Mouse (Mus musculus): ENCODE results near the gene Vmn1r198.
"Not testable (repeated sequence)": the region's sequence is repeated elsewhere in the genome, so short reads cannot be mapped to it uniquely, and the experiment has no call there.

Vmn1r198 gene

DNA sequence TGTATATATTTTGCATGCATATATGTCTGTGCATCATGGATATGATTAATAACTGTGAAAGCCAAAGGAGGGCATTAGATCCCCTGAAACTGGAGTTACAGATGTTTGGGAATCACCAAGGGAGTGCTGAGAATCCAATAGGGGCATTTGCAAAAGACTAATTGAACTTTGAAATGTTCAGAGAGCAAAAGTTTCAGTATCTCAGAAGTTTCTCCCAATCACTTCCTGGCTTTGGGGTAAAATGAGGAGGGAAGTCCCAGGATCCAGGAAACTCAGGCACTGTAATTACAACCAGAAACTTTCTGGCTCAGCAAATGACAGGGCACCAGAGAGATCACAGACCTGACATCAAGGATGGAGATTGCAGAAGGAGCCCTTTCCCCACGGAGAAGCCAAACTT, at the start of gene Vmn1r198:
Gene Vmn1r198 (plus strand): TSS at position 301 of the 400 bp plus-strand sequence.
- DNase-seq = no peak

DNA sequence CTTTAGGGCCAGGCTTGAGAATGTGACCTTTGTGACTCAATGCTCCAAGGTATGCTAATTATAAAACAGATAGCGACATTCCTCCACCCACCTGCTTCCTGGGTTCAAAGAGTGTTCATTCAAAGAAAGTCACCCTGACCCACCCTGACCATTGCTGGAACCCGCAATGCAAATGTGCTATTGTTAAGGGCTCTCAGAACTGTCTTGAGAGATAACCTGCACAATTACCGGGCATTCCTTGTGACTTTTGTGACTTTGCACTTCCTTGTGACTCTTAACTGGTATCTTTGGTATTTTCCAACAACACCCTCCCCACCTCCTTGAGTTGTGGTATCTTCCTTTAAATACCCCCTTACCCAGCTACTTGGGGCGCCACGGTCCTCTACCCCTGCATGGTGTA, 42.1 kb upstream of the Vmn1r198 start:
- not testable (repeated sequence) for DNase-seq

DNA sequence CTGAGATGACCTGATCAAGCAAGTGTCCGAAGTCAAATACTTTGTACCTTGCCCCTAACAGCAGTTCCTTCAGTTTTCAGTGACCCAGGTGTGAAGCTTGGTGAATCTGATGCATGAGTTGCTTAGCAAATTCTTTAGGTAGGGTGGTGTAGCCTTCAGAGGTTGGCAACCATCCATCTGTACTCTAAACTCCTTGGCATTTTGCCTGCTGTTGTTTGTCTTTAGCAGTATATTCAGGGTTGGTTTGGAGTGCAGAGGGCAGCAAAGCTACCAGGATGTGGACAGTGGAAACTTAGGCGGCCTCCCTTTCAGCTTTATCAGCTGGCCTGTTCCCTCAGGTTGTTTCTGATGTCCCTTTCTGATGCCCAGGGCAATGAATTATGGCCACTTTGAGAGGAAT, 34.8 kb upstream of the Vmn1r198 start:
- no peak for DNase-seq

DNA sequence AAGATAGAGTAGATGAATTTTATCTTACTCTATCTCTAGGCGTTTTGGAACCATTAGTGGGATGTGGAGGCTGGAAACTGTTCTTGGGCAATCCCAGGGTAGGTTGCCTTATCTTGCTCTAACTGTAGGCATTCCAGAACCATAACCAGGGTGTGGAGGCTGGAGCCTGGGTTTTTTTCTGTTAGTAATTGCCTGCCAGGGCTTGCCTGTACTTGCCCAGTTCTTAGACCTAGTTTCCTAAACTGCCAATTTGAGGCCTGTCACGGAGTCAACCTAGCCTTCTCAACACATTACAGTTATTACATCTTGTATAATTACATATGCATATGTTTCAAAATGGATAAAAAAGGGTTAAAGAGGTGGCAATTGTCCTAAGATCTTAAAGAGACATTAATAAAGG, 32.8 kb upstream of the Vmn1r198 start:
- no peak for DNase-seq

DNA sequence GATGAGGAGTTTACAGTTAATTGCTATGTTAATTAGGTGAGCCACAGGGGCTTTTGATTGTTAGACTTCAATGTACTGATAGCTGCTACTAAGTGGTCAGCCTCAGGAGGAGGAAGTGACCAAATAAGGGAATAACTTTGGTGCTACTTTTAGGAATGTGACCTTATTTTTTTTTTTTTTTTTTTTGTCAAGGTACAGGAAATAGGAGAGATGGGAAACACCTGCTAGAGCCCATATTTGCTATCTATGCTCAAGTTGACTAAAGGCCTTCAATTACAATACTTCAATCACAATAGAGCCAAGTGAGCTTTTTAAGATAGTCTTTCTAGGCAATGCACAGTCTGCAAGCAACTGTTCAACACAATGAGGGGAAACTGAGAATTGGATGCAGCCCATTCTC, 30.1 kb upstream of the Vmn1r198 start:
- DNase-seq = no peak

DNA sequence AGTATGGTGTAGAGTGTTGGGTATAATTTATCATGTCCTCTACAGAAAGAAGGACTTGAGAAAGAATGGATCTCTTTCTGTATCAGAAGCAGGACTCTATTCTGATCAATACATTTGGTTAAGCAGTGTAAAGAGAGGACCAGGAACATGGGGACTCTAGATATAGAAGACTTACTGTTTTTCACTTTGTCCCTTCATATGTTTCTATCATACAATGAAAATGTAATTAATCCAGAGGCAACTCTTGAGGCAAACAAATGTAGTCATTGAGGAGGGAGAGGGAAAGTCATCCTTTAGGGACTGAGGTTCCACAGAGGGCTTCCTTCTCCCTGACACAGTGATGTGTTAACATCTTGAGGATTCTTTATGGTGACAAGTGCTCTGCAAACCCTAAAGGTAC, 25.9 kb upstream of the Vmn1r198 start, which contains the start of gene Vmn1r197:
Gene Vmn1r197 (plus strand): TSS at position 301 of the 400 bp plus-strand sequence.
- no peak for DNase-seq

DNA sequence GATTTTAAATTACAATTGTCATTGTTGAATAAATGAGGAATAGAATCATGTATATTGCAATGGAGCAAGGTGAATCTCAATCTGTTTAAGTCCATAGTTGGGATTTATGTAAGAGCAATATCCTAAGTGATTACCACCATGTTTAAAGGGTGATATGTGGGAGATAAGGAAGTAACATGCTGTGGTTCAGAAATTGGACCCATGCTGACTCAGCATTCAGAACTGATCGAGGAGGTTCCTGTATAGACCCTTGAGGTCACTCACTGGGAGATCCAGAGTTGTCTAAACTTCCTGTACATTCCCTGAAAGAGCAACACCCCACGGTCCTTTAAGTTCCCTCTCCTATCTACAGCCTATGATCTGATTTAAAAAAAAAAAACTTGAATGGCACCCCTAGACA, 16.9 kb upstream of the Vmn1r198 start:
- no peak for DNase-seq

DNA sequence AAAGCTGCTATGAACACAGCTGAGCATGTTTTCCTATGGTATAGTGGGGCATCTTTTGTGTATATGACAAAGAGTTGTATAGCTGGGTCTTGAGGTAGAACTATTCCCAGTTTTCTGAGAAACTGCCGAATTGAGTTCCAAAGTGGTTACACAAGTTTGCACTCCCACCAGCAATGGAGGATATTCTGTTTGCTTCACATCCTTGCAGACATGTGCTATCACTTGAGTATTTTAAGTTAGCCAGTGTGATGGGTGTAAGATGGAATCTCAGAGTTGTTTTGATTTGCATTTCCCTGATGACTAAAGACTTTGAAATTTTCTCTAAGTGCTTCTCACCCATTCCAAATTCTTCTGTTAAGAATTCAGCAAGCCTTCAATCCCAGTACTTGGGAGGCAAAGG, 14.6 kb upstream of the Vmn1r198 start:
- DNase-seq = no peak

DNA sequence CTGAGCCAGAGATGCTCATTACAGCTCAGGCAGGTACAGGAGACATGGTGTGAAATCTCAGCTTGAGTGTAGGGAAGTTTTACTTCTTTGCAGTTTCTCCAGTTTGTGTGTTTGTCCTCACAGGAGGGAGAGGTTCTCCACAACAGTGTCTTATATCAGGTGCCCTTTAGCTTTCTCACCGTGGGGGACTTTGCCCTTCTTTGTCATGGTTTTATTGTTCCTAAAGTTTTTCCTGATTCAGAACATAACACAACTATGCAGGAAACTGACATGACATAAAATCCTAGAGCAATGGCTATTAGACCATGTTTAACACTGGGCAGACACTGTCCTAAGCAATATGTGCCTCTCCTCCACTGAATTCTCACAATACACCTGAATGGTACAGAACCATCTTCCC, 649 bp downstream of the Vmn1r198 start:
- no peak for DNase-seq

DNA sequence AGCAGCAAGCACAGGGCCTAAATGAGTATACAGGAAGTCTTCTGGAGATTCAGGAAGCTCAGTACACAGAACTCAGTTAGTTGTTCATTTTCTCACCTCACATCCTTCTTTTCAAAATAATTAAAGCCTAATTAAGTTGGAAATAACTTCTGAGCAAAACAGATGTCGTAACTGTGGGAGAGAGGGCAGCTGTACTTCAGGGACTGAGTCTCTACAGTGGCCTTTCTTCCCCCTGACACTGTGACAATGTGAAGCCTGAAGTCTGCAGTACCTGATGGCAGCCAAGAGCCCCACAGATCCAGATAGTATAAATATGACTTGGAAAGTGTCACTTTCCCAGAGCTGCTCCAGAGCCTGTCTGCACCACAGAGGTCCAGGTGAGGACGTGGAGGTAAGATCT, 29.4 kb downstream of the Vmn1r198 start, which contains the start of gene Vmn1r199:
Gene Vmn1r199 (plus strand): TSS at position 301 of the 400 bp plus-strand sequence.
- no peak for DNase-seq

DNA sequence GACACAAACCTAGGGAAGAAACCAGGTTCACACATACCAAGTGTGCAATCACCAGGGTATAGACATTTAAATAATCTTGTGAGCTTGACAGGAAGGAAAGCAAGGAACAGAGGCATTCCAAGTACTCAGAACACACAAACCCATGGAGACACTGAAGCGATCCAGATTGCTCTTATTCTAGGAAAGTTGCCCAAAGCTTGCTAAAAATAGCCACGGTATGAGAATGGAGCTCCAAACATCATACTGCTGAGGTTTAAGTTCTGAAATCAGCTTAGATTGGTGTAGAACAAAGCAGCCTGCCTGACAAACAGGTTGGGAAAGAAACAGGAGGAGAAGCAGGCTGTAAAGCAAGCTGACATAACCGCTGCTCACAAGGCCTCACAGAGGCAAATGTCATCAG, 31.0 kb downstream of the Vmn1r198 start:
- not testable (repeated sequence) for DNase-seq

DNA sequence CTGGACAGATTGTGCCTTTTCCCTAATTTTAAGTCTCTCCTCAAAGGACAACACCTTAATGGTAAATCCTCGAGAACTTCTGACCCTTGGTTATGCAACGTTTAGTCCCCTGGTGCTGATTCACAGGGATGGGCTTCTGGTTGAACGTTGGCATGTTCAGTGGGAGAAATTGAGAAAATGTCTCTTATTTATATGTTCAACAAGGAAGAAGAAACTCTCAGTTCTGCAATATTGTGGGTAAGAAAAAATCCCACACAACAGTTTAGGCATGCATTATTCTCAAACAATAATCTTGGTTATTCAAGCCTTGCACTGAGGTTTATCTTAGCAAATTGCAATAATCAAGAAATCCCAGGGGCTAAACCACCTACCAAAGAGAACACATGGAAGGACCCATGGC, 33.2 kb downstream of the Vmn1r198 start:
- DNase-seq = no peak

DNA sequence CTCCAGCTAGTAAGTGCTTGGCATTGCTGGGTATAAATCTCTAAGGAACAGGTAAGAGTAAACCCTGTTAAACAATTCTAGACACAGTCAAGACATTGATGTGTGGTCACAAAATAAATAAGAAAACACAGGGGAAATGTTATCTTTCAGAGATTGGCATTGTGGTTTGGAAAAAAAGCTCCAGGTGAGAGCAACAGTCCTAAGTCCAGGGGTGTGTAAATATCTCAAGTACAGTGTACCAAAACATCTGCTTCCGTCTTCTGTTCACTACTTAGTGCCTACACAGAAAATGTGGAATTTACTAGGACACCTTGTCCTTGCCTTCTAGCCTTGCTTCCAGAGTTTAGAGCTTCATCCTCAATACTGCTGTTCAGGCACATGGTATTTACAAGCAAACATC, 36.9 kb downstream of the Vmn1r198 start:
- DNase-seq = no peak

DNA sequence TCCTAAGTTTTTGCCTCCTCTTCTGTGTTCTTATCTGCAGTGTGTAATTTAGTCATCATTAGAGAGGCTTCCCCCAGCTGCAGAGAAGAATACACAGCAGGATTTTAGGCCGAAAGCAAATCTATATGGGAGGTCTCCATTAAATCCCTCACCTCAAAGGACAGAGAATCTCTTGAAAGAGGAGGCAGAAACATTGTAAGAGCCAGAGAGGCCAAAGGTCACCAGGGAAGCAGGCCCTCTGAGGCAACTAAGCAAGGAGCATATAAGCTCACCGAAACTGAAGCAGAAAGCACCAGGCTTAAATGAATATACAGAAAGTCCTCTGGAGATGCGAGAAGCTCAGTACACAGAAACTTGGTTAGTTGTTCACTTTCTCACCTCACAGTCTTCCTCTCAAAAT, 39.9 kb downstream of the Vmn1r198 start, which contains the start of gene Vmn1r200:
Gene Vmn1r200 (plus strand): TSS at position 301 of the 400 bp plus-strand sequence.
- DNase-seq = no peak

DNA sequence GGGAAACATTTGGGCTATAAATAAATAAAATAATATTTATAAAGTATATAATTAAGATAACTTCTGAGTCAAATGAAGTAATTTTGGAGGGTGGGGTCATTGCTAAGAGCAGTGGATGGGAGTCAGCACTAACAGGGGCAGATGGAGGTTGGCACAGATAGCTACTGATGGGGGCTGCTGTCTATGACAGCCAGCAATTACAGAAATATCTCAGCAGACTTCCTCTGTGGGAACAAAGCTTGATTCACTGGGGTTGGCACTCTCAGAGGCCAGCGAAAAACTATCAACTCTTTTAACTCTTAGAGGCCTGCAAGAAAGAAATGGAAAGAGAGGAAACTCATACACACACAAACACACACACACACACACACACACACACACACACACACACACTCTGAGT, 52.8 kb downstream of the Vmn1r198 start:
- no peak for DNase-seq

Measured in liver (tissue).